Mouse (Mus musculus): ENCODE results near the gene Siah1a. TPM values are rescaled to one million over a fixed set of nuclear protein-coding genes. Genes with fewer than 3 reads are reported as not detected.

Gene Siah1a
- polyA plus RNA-seq, 1 experiment from 2014 or later: 92.0 TPM

- H3K9me3 ChIP-seq: no peaks in the 10 kb centered on the region
- peaks cover 10% of the 10 kb centered on the region for H3K36me3 ChIP-seq (replicated peaks)
- peak; percentile 87 for ATAC-seq (ENCODE audit: low FRiP score)
- peaks cover 19% of the 10 kb centered on the region for H3K4me1 ChIP-seq
- H3K9ac ChIP-seq: no peak overlapping the region
- 73% methylated on average over 14 of the region's 14 CpGs for WGBS
- no peak overlapping the region for H3K4me3 ChIP-seq (replicated peaks)
- no peaks in the 10 kb centered on the region for H3K27me3 ChIP-seq
- peak overlapping the region; percentile 77 for H3K27ac ChIP-seq
- H3K4me2 ChIP-seq: no peak overlapping the region
Observed at GRCm38 (mm10) chr8:86713407-86714188, 32.1 kb downstream of the Siah1a start.

GRCm38 (mm10) chr8:86712594-86712993, 33.1 kb downstream of the Siah1a start:
- Histone ChIP-seq H3K27ac (no peak overlapping the region), H3K4me2 (no peak overlapping the region), H3K4me3 (replicated peaks) (no peak overlapping the region), H3K36me3 (replicated peaks) (peaks cover 9% of the 10 kb centered on the region), H3K9me3 (no peaks in the 10 kb centered on the region), H3K27me3 (no peaks in the 10 kb centered on the region), H3K4me1 (peaks cover 19% of the 10 kb centered on the region), H3K9ac (no peak overlapping the region)
- no peak for ATAC-seq (ENCODE audit: low FRiP score)
- WGBS: 93% methylated on average over 3 of the region's 3 CpGs

- Histone ChIP-seq H3K27ac (no peak overlapping the region), H3K4me2 (no peak overlapping the region), H3K9ac (no peak overlapping the region), H3K36me3 (replicated peaks) (peaks cover 3% of the 10 kb centered on the region; the same call in 1 of the 2 replicates), H3K9me3 (no peaks in the 10 kb centered on the region), H3K4me1 (0 out of 2 replicates have a peak, but pooled peaks cover 4% of the 10 kb centered on the region), H3K4me3 (replicated peaks) (no peak overlapping the region), H3K27me3 (no peaks in the 10 kb centered on the region)
- WGBS: 69% methylated on average over 4 of the region's 4 CpGs
- ATAC-seq (ENCODE audit: low FRiP score): no peak
Observed at GRCm38 (mm10) chr8:86707873-86708272, 37.9 kb downstream of the Siah1a start.

- no peaks in the 10 kb centered on the region for H3K4me1 ChIP-seq
- no peak overlapping the region for H3K4me2 ChIP-seq
- no peaks in the 10 kb centered on the region for H3K27me3 ChIP-seq
- no peaks in the 10 kb centered on the region for H3K9me3 ChIP-seq
- peaks cover 3% of the 10 kb centered on the region; the same call in 1 of the 2 replicates for H3K36me3 ChIP-seq (replicated peaks)
- no peak overlapping the region for H3K27ac ChIP-seq
- ATAC-seq (ENCODE audit: low FRiP score): no peak
- no peak overlapping the region for H3K9ac ChIP-seq
- WGBS: 91% methylated on average over 5 of the region's 5 CpGs
- H3K4me3 ChIP-seq (replicated peaks): no peak overlapping the region
Observed at GRCm38 (mm10) chr8:86706756-86707155, 39.0 kb downstream of the Siah1a start.

GRCm38 (mm10) chr8:86705317-86705716, 40.4 kb downstream of the Siah1a start:
- no peaks in the 10 kb centered on the region for H3K27me3 ChIP-seq
- H3K36me3 ChIP-seq (replicated peaks): no peaks in the 10 kb centered on the region; the same call in 1 of the 2 replicates
- no peaks in the 10 kb centered on the region for H3K4me1 ChIP-seq
- 94% methylated on average over 3 of the region's 3 CpGs for WGBS
- no peaks in the 10 kb centered on the region for H3K9me3 ChIP-seq
- H3K4me3 ChIP-seq (replicated peaks): no peak overlapping the region
- no peak for ATAC-seq (ENCODE audit: low FRiP score)
- no peak overlapping the region for H3K9ac ChIP-seq
- H3K27ac ChIP-seq: no peak overlapping the region
- H3K4me2 ChIP-seq: no peak overlapping the region

GRCm38 (mm10) chr8:86702453-86702852, 43.3 kb downstream of the Siah1a start:
- no peak overlapping the region for H3K27ac ChIP-seq
- no peak overlapping the region for H3K4me3 ChIP-seq (replicated peaks)
- H3K4me2 ChIP-seq: no peak overlapping the region
- no peaks in the 10 kb centered on the region for H3K36me3 ChIP-seq (replicated peaks)
- WGBS: 89% methylated on average over 3 of the region's 3 CpGs
- no peaks in the 10 kb centered on the region for H3K27me3 ChIP-seq
- no peak overlapping the region for H3K9ac ChIP-seq
- ATAC-seq (ENCODE audit: low FRiP score): no peak
- H3K9me3 ChIP-seq: no peaks in the 10 kb centered on the region
- no peaks in the 10 kb centered on the region for H3K4me1 ChIP-seq

- no peaks in the 10 kb centered on the region for H3K36me3 ChIP-seq (replicated peaks)
- H3K4me2 ChIP-seq: no peak overlapping the region
- H3K27ac ChIP-seq: no peak overlapping the region
- no peak overlapping the region for H3K9ac ChIP-seq
- H3K27me3 ChIP-seq: no peaks in the 10 kb centered on the region
- no peak overlapping the region for H3K4me3 ChIP-seq (replicated peaks)
- no peak for ATAC-seq (ENCODE audit: low FRiP score)
- H3K4me1 ChIP-seq: no peaks in the 10 kb centered on the region
- no peaks in the 10 kb centered on the region for H3K9me3 ChIP-seq
- 93% methylated on average over 12 of the region's 12 CpGs for WGBS
Observed at GRCm38 (mm10) chr8:86699471-86699870, 46.3 kb downstream of the Siah1a start.

- no peak for ATAC-seq (ENCODE audit: low FRiP score)
Observed at GRCm38 (mm10) chr8:86698811-86699421, 46.8 kb downstream of the Siah1a start.

GRCm38 (mm10) chr8:86695703-86696102, 50.0 kb downstream of the Siah1a start:
- Histone ChIP-seq H3K9me3 (no peaks in the 10 kb centered on the region), H3K4me1 (no peaks in the 10 kb centered on the region), H3K27ac (no peak overlapping the region), H3K9ac (no peak overlapping the region), H3K27me3 (no peaks in the 10 kb centered on the region), H3K36me3 (replicated peaks) (no peaks in the 10 kb centered on the region), H3K4me2 (no peak overlapping the region), H3K4me3 (replicated peaks) (no peak overlapping the region)
- WGBS: 90% methylated on average over 2 of the region's 2 CpGs
- no peak for ATAC-seq (ENCODE audit: low FRiP score)

More at GRCm38 (mm10) chr8:86698811-86699421, 46.8 kb downstream of the Siah1a start:
- Histone ChIP-seq H3K36me3 (replicated peaks) (no peaks in the 10 kb centered on the region), H3K9me3 (no peaks in the 10 kb centered on the region), H3K27ac (no peak overlapping the region), H3K9ac (no peak overlapping the region), H3K4me2 (no peak overlapping the region), H3K4me1 (no peaks in the 10 kb centered on the region), H3K27me3 (no peaks in the 10 kb centered on the region), H3K4me3 (replicated peaks) (no peak overlapping the region)
- 85% methylated on average over 1 of the region's 1 CpGs for WGBS

GRCm38 (mm10) chr8:86694011-86694410, 51.7 kb downstream of the Siah1a start:
- no peak for ATAC-seq (ENCODE audit: low FRiP score)
- H3K4me2 ChIP-seq: no peak overlapping the region
- no peaks in the 10 kb centered on the region for H3K36me3 ChIP-seq (replicated peaks)
- H3K4me3 ChIP-seq (replicated peaks): no peak overlapping the region
- WGBS: 87% methylated on average over 1 of the region's 1 CpGs
- H3K9me3 ChIP-seq: no peaks in the 10 kb centered on the region
- no peaks in the 10 kb centered on the region for H3K27me3 ChIP-seq
- no peak overlapping the region for H3K9ac ChIP-seq
- H3K27ac ChIP-seq: no peak overlapping the region
- no peaks in the 10 kb centered on the region for H3K4me1 ChIP-seq

- ATAC-seq (ENCODE audit: low FRiP score): no peak
- no peaks in the 10 kb centered on the region for H3K9me3 ChIP-seq
- no peaks in the 10 kb centered on the region for H3K4me1 ChIP-seq
- 86% methylated on average over 1 of the region's 1 CpGs for WGBS
- H3K4me3 ChIP-seq (replicated peaks): no peak overlapping the region
- no peak overlapping the region for H3K4me2 ChIP-seq
- no peaks in the 10 kb centered on the region for H3K36me3 ChIP-seq (replicated peaks)
- no peaks in the 10 kb centered on the region for H3K27me3 ChIP-seq
- H3K27ac ChIP-seq: no peak overlapping the region
- no peak overlapping the region for H3K9ac ChIP-seq
Observed at GRCm38 (mm10) chr8:86692107-86692506, 53.6 kb downstream of the Siah1a start.

- no peaks in the 10 kb centered on the region for H3K4me1 ChIP-seq
- no peak overlapping the region for H3K4me2 ChIP-seq
- 89% methylated on average over 3 of the region's 3 CpGs for WGBS
- H3K27me3 ChIP-seq: no peaks in the 10 kb centered on the region
- H3K4me3 ChIP-seq (replicated peaks): no peak overlapping the region
- no peak overlapping the region for H3K9ac ChIP-seq
- no peak overlapping the region for H3K27ac ChIP-seq
- ATAC-seq (ENCODE audit: low FRiP score): no peak
- H3K9me3 ChIP-seq: no peaks in the 10 kb centered on the region
- H3K36me3 ChIP-seq (replicated peaks): no peaks in the 10 kb centered on the region
Observed at GRCm38 (mm10) chr8:86686629-86687028, 59.1 kb downstream of the Siah1a start.
